Comparison of ENCODE assay signal across 9 mouse cellular contexts in genomic region chr11:73198190-73198589, GRCm38 (mm10). TPM values are rescaled to one million over a fixed set of nuclear protein-coding genes. Genes with fewer than 3 reads are reported as not detected.
DNase-seq lines count a peak whose midpoint lies in the region; ATAC-seq and TF ChIP-seq lines count a peak whose summit lies in the region.
"Had no signal": no experiment of that assay in that cellular context is flagged by ENCODE, and none has a peak within 500 bp of the region (broad histone marks: within the 10 kb centered on the region; RNA-seq: fewer than 3 reads in every experiment).

No protein-coding gene starts in this region.

- H3K9me3 ChIP-seq in limb, embryonic 11.5 days (ENCODE audit: control insufficient read depth, low read length) = no peaks in the 10 kb centered on the region
- no peaks in the 10 kb centered on the region for H3K9me3 ChIP-seq in neural tube, embryonic 14.5 days (ENCODE audit: control insufficient read depth, low read length)

- 0 out of 2 replicates have a peak, but pooled peaks cover 4% of the 10 kb centered on the region for H3K4me1 ChIP-seq in lung, adult 2 months (ENCODE audit: control insufficient read depth, insufficient read depth, low read length)
- H3K4me1 ChIP-seq in embryonic fibroblast, embryonic 13.5 days (ENCODE audit: control insufficient read depth, insufficient read depth, low read length) = peaks cover under 1% of the 10 kb centered on the region; the same call in 1 of the 2 replicates
- no peaks in the 10 kb centered on the region for H3K4me1 ChIP-seq in limb, embryonic 11.5 days (ENCODE audit: control insufficient read depth, insufficient read depth, low read length)
- H3K4me1 ChIP-seq in neural tube, embryonic 14.5 days (ENCODE audit: control insufficient read depth, insufficient read depth, low read length) = peaks cover 8% of the 10 kb centered on the region; the same call in 1 of the 2 replicates

- H3K4me3 ChIP-seq in lung, adult 2 months (replicated peaks; ENCODE audit: extremely low read depth, low read depth, low read length) = peak overlapping the region; percentile 94
- H3K4me3 ChIP-seq in embryonic fibroblast, embryonic 13.5 days (ENCODE audit: insufficient read depth, low read length) = peak overlapping the region; percentile 64
- H3K4me3 ChIP-seq in limb, embryonic 11.5 days (ENCODE audit: low read depth, low read length) = peak overlapping the region; percentile 58
- H3K4me3 ChIP-seq in neural tube, embryonic 14.5 days (ENCODE audit: low read depth, low read length) = peak overlapping the region; percentile 75

- peak overlapping the region; percentile 76 for H3K4me2 ChIP-seq in limb, embryonic 11.5 days (ENCODE audit: low read depth, severe bottlenecking)
- H3K4me2 ChIP-seq in neural tube, embryonic 14.5 days (ENCODE audit: low read depth, low read length) = peak overlapping the region; percentile 91

- H3K9ac ChIP-seq in limb, embryonic 11.5 days (ENCODE audit: low read length) = no peak overlapping the region
- peak overlapping the region; percentile 71 for H3K9ac ChIP-seq in neural tube, embryonic 14.5 days (replicated peaks; ENCODE audit: low read depth, low read length)

- H3K36me3 ChIP-seq in limb, embryonic 11.5 days (ENCODE audit: control insufficient read depth, insufficient read depth, low read length) = no peaks in the 10 kb centered on the region
- H3K36me3 ChIP-seq in neural tube, embryonic 14.5 days (ENCODE audit: control insufficient read depth, insufficient read depth, low read length) = no peaks in the 10 kb centered on the region

- DNase-seq in lung, adult 2 months = no peak
- DNase-seq in lung, postnatal 10 days = no peak
- DNase-seq in limb, embryonic 11.5 days (ENCODE audit: low spot score) = no peak
- DNase-seq in adipocyte (ENCODE audit: low spot score) = no peak
- DNase-seq in frontal cortex, adult 2 months (ENCODE audit: extremely low spot score in 1 of 2, low spot score in 1 of 2) = no peak
- no peak for DNase-seq in cerebellum, adult 8-10 months
- DNase-seq: adrenal gland, adult 2 months had no signal

- 14% methylated on average over 1 of the region's 1 CpGs for WGBS in lung, adult 2 months
- WGBS in limb, embryonic 11.5 days = 7% methylated on average over 1 of the region's 1 CpGs
- 2% methylated on average over 1 of the region's 1 CpGs for WGBS in neural tube, embryonic 14.5 days

- no peak overlapping the region for H3K27ac ChIP-seq in embryonic fibroblast, embryonic 13.5 days (ENCODE audit: insufficient read depth, low read length)
- H3K27ac ChIP-seq in limb, embryonic 11.5 days (replicated peaks; ENCODE audit: low read depth, low read length) = no peak overlapping the region
- no peak overlapping the region for H3K27ac ChIP-seq in neural tube, embryonic 14.5 days (ENCODE audit: low read depth, low read length)

- no peak for ATAC-seq in limb, embryonic 11.5 days (ENCODE audit: insufficient number of reproducible peaks, low FRiP score, low TSS enrichment, low read depth)
- ATAC-seq in neural tube, embryonic 14.5 days (ENCODE audit: low read depth) = no peak

- no peaks in the 10 kb centered on the region for H3K27me3 ChIP-seq in limb, embryonic 11.5 days (ENCODE audit: control insufficient read depth, insufficient read depth, low read length)
- no peaks in the 10 kb centered on the region for H3K27me3 ChIP-seq in neural tube, embryonic 14.5 days (ENCODE audit: control insufficient read depth, insufficient read depth, low read length)

- no peak for TF ChIP-seq CTCF in lung, adult 2 months (IDR thresholded peaks at IDR 0.05; ENCODE audit: insufficient read depth, low read length)
- TF ChIP-seq CTCF in embryonic fibroblast, embryonic 13.5 days (IDR thresholded peaks at IDR 0.05; ENCODE audit: borderline replicate concordance, insufficient read depth, low read length) = no peak

- TF ChIP-seq POLR2A in lung, adult 2 months (IDR thresholded peaks at IDR 0.05; ENCODE audit: borderline replicate concordance, extremely low read depth, low read depth, low read length) = no peak
- no peak for TF ChIP-seq POLR2A in embryonic fibroblast, embryonic 13.5 days (IDR thresholded peaks at IDR 0.05; ENCODE audit: low read depth, low read length)

RNA-seq across cellular contexts. Expression of gene Ctns, which starts 0.7 kb away (rescaled TPM):
- 14.2 and 17.2 TPM in 2 replicates for polyA plus RNA-seq in lung, adult 2 months (2012; rRNA removed)
- polyA plus RNA-seq in embryonic fibroblast, embryonic 13.5 days (2011; ENCODE audit: insufficient read length, low read depth, missing spikeins) = 17.9 and 22.1 TPM in 2 replicates
- polyA plus RNA-seq in limb, embryonic 11.5 days (2014; fragmentation: Nextera tagmentation; extraction: Ambion mirVana) = 23.6 and 25.5 TPM in 2 replicates
- polyA plus RNA-seq in neural tube, embryonic 14.5 days (2014; fragmentation: Nextera tagmentation; extraction: Ambion mirVana) = 17.2 and 20.6 TPM in 2 replicates
- 25.9 and 26.0 TPM in 2 replicates for polyA plus RNA-seq in frontal cortex, adult 2 months (2012; rRNA removed)

RNA-seq across cellular contexts. Expression of gene Shpk, which starts 1.1 kb away (rescaled TPM):
- polyA plus RNA-seq in lung, adult 2 months (2012; rRNA removed) = 3.7 and 4.4 TPM in 2 replicates
- 2.2 and 2.4 TPM in 2 replicates for polyA plus RNA-seq in embryonic fibroblast, embryonic 13.5 days (2011; ENCODE audit: insufficient read length, low read depth, missing spikeins)
- polyA plus RNA-seq in limb, embryonic 11.5 days (2014; fragmentation: Nextera tagmentation; extraction: Ambion mirVana) = 0.74 and 1.0 TPM in 2 replicates
- 1.6 and 2.3 TPM in 2 replicates for polyA plus RNA-seq in neural tube, embryonic 14.5 days (2014; fragmentation: Nextera tagmentation; extraction: Ambion mirVana)
- 5.0 and 5.4 TPM in 2 replicates for polyA plus RNA-seq in frontal cortex, adult 2 months (2012; rRNA removed)

RNA-seq across cellular contexts. Expression of gene Tax1bp3, which starts 21.3 kb away (rescaled TPM):
- polyA plus RNA-seq in lung, adult 2 months (2012; rRNA removed) = 109 and 123 TPM in 2 replicates
- polyA plus RNA-seq in embryonic fibroblast, embryonic 13.5 days (2011; ENCODE audit: insufficient read length, low read depth, missing spikeins) = 129 and 131 TPM in 2 replicates
- polyA plus RNA-seq in limb, embryonic 11.5 days (2014; fragmentation: Nextera tagmentation; extraction: Ambion mirVana) = 220 and 222 TPM in 2 replicates
- 103 and 149 TPM in 2 replicates for polyA plus RNA-seq in neural tube, embryonic 14.5 days (2014; fragmentation: Nextera tagmentation; extraction: Ambion mirVana)
- polyA plus RNA-seq in frontal cortex, adult 2 months (2012; rRNA removed) = 23.9 and 24.6 TPM in 2 replicates

RNA-seq across cellular contexts. Expression of gene Emc6, which starts 21.4 kb away (rescaled TPM):
- 47.9 and 55.4 TPM in 2 replicates for polyA plus RNA-seq in lung, adult 2 months (2012; rRNA removed)
- polyA plus RNA-seq in embryonic fibroblast, embryonic 13.5 days (2011; ENCODE audit: insufficient read length, low read depth, missing spikeins) = 37.9 and 40.7 TPM in 2 replicates
- 95.2 and 111 TPM in 2 replicates for polyA plus RNA-seq in limb, embryonic 11.5 days (2014; fragmentation: Nextera tagmentation; extraction: Ambion mirVana)
- polyA plus RNA-seq in neural tube, embryonic 14.5 days (2014; fragmentation: Nextera tagmentation; extraction: Ambion mirVana) = 147 and 158 TPM in 2 replicates
- polyA plus RNA-seq in frontal cortex, adult 2 months (2012; rRNA removed) = 63.0 and 66.5 TPM in 2 replicates

RNA-seq across cellular contexts. Expression of gene Trpv1, which starts 35.9 kb away (rescaled TPM):
- 0.09 and 0.55 TPM in 2 replicates for polyA plus RNA-seq in lung, adult 2 months (2012; rRNA removed)
- not detected in 2 replicates for polyA plus RNA-seq in embryonic fibroblast, embryonic 13.5 days (2011; ENCODE audit: insufficient read length, low read depth, missing spikeins)
- polyA plus RNA-seq in limb, embryonic 11.5 days (2014; fragmentation: Nextera tagmentation; extraction: Ambion mirVana) = 0.09 TPM in 2 replicates
- polyA plus RNA-seq in neural tube, embryonic 14.5 days (2014; fragmentation: Nextera tagmentation; extraction: Ambion mirVana) = 5.1 TPM in 1 of 2 replicates, not detected in the other
- polyA plus RNA-seq in frontal cortex, adult 2 months (2012; rRNA removed) = 0.36 TPM in 2 replicates
